Mouse (Mus musculus) limb, embryonic 15.5 days (tissue): ENCODE data around the gene Paox. TPM values are rescaled to one million over a fixed set of nuclear protein-coding genes. Genes with fewer than 3 reads are reported as not detected.

Experiments used
- ATAC-seq: fragments of 200-750 bp; cut with Nextera tagmentation; 2 replicates; pipeline ENCODE4 v1.8.0; 2017; ENCODE audit warnings: low read depth, moderate TSS enrichment; ENCODE audit not compliant: insufficient number of reproducible peaks, low FRiP score, low TSS enrichment
- H3K27ac ChIP-seq: fragments of 300-500 bp; sonication (generic); 2 replicates; pipeline ENCODE4 v1.5.1; 2015; ENCODE audit warnings: moderate library complexity, mild to moderate bottlenecking, inconsistent platforms
- H3K27me3 ChIP-seq: fragments of 300-500 bp; sonication (generic); 2 replicates; pipeline ENCODE4 v1.6.1; 2015; ENCODE audit warnings: inconsistent platforms
- H3K36me3 ChIP-seq: fragments of 300-500 bp; sonication (generic); 2 replicates; pipeline ENCODE4 v1.6.1; 2015; ENCODE audit warnings: inconsistent platforms
- H3K4me1 ChIP-seq: fragments of 300-500 bp; sonication (generic); 2 replicates; pipeline ENCODE4 v1.6.1; 2015; ENCODE audit warnings: inconsistent platforms
- H3K4me2 ChIP-seq: fragments of 300-500 bp; sonication (generic); 2 replicates; pipeline ENCODE4 v1.6.1; 2015; ENCODE audit warnings: mild to moderate bottlenecking, inconsistent platforms
- H3K4me3 ChIP-seq: fragments of 300-500 bp; sonication (generic); 2 replicates; pipeline ENCODE4 v1.5.1; 2015; ENCODE audit warnings: mild to moderate bottlenecking, inconsistent platforms
- H3K9ac ChIP-seq: fragments of 300-500 bp; sonication (generic); 2 replicates; pipeline ENCODE4 v1.6.1; 2015; ENCODE audit warnings: inconsistent platforms
- H3K9me3 ChIP-seq: fragments of 300-500 bp; sonication (generic); 2 replicates; pipeline ENCODE4 v1.6.1; 2016; ENCODE audit warnings: inconsistent platforms
- WGBS: fragments of 180-500 bp; shearing (Covaris S2); methylation state at CpG from one replicate; pipeline ENCODE4 v1.1.7; 2015; 5-methylcytosine and 5-hydroxymethylcytosine counted together
- polyA plus RNA-seq: library from polyadenylated mRNA; unstranded; fragments of >200 nt; fragmentation: Nextera tagmentation; extraction: Ambion mirVana; gene quantifications from 2 replicates; pipeline ENCODE4 v1.2.1, GENCODE M21; 2015

Gene Paox
- polyA plus RNA-seq, 1 experiment from 2014 or later = 17.7 TPM

DNA sequence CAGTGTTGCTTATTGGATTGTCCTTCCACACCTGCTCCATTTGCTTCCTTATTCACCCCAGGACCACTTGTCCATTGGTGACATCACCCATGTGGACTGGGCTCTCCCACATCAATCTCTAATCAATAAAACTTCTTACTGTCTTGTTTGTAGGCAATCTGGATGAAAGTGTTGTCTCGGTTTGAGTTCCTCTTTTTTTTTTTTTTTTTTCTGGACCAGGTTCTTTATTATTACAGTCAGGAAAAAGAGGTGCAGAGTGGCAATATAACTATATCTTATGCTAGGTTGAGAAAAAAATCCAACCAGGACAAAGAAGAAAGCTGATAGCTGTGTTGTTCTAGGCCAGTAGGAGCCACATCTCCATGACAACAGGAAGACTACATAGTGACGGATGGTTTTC is 65.1 kb downstream of the Paox start:
- no peak for ATAC-seq
- no peak overlapping the region for H3K4me2 ChIP-seq

DNA sequence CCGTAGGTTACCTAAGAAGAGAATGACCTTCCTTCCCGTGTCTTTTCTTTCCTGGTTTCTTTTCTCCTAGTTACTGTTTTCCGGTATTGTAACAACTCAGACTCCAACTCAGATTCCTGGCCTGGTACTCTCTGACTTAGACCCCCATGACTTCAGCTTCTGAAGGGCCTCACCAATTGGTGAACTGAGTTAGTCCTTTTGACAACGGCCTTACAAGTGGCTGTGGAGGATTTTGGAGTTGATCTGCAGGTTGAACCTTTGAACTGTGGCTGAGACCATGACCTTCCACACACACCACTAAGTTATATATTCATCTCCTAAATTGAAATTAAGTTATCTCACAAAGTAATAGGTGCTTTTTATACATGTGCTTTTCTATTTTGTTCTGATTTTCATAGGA is 68.6 kb downstream of the Paox start:
- no peak for ATAC-seq
- no peak overlapping the region for H3K4me3 ChIP-seq
- no peak overlapping the region for H3K4me2 ChIP-seq
- WGBS = 84% methylated on average over 4 of the region's 4 CpGs
- no peaks in the 10 kb centered on the region for H3K27me3 ChIP-seq
- no peaks in the 10 kb centered on the region for H3K36me3 ChIP-seq
- no peak overlapping the region for H3K9ac ChIP-seq
- no peaks in the 10 kb centered on the region for H3K4me1 ChIP-seq
- no peak overlapping the region for H3K27ac ChIP-seq
- H3K9me3 ChIP-seq = no peaks in the 10 kb centered on the region

More for the DNA sequence above, 65.1 kb downstream of the Paox start:
- Histone ChIP-seq H3K27ac (no peak overlapping the region), H3K4me1 (no peaks in the 10 kb centered on the region), H3K4me3 (no peak overlapping the region), H3K9ac (no peak overlapping the region), H3K36me3 (no peaks in the 10 kb centered on the region), H3K9me3 (no peaks in the 10 kb centered on the region), H3K27me3 (no peaks in the 10 kb centered on the region)
- WGBS = 85% methylated on average over 2 of the region's 2 CpGs

Other genes starting within 250 kb of the Paox start
- 0.24 and 0.26 TPM in 2 replicates for gene Kndc1, start 221.1 kb upstream of the Paox start, polyA plus RNA-seq
- gene Utf1, start 172.0 kb upstream of the Paox start, polyA plus RNA-seq = 0.12 TPM in 1 of 2 replicates, not detected in the other
- 0.38 and 0.44 TPM in 2 replicates for gene 6430531B16Rik, start 137.0 kb upstream of the Paox start, polyA plus RNA-seq
- gene Adam8, start 123.2 kb upstream of the Paox start, polyA plus RNA-seq = 2.9 and 3.0 TPM in 2 replicates
- gene Zfp511, start 79.4 kb upstream of the Paox start, polyA plus RNA-seq = 36.9 and 37.2 TPM in 2 replicates
- 50.6 and 51.9 TPM in 2 replicates for gene Tubgcp2, start 79.1 kb upstream of the Paox start, polyA plus RNA-seq
- gene Msx3, start 66.7 kb upstream of the Paox start, polyA plus RNA-seq = not detected in 2 replicates
- gene Caly, start 33.3 kb upstream of the Paox start, polyA plus RNA-seq = 0.55 and 1.2 TPM in 2 replicates
- 0.41 TPM in 1 of 2 replicates, not detected in the other for gene Prap1, start 22.4 kb upstream of the Paox start, polyA plus RNA-seq
- gene Fuom, start 13.4 kb upstream of the Paox start, polyA plus RNA-seq = 21.4 and 22.3 TPM in 2 replicates
- gene Echs1, start 677 bp downstream of the Paox start, polyA plus RNA-seq = 130 and 141 TPM in 2 replicates
- 20.6 and 21.9 TPM in 2 replicates for gene Mtg1, start 21.8 kb downstream of the Paox start, polyA plus RNA-seq
- gene Sprn, start 39.1 kb downstream of the Paox start, polyA plus RNA-seq = 0.27 and 0.36 TPM in 2 replicates
- not detected in 2 replicates for gene Olfr522, start 49.0 kb downstream of the Paox start, polyA plus RNA-seq
- gene Olfr523, start 57.4 kb downstream of the Paox start, polyA plus RNA-seq = not detected in 2 replicates
- not detected in 2 replicates for gene Olfr524, start 90.2 kb downstream of the Paox start, polyA plus RNA-seq
- 0.11 TPM in 1 of 2 replicates, not detected in the other for gene Cd163l1, start 102.5 kb downstream of the Paox start, polyA plus RNA-seq
- not detected in 2 replicates for gene 5830411N06Rik, start 131.5 kb downstream of the Paox start, polyA plus RNA-seq
- gene Olfr525, start 205.1 kb downstream of the Paox start, polyA plus RNA-seq = not detected in 2 replicates
- gene Olfr527, start 218.2 kb downstream of the Paox start, polyA plus RNA-seq = not detected in 2 replicates
- not detected in 2 replicates for gene Olfr60, start 245.9 kb downstream of the Paox start, polyA plus RNA-seq